Mouse (Mus musculus): ENCODE data around the gene Irf3.

DNA sequence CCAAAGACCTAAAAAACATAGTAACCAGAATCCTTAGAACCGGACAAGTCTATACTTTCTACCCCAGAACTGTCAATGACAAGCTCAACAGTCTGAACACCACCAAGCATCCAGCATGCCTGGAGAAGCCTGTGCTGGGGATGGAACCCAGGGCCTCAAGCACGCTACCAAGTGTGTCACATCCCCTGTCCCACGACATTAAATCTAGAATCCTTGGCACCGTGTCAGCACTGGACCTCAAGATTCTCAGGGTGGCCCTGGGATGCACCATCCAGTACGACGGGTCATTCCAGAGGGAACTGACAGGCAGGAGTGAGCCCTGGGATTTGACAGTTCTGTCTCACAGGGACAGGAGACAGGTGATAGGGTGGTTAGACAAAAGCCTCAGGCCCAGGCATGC, 32.5 kb downstream of the Irf3 start:
- TF ChIP-seq GATA1 (IDR thresholded peaks at IDR 0.05; ENCODE audit: borderline replicate concordance, low read length) (no peak), FLI1 (IDR thresholded peaks at IDR 0.05; ENCODE audit: low read length) (no peak)
